Mouse (Mus musculus) heart, adult 2 months (tissue): ENCODE results near the gene Dynlrb1. TPM values are rescaled to one million over a fixed set of nuclear protein-coding genes. Genes with fewer than 3 reads are reported as not detected.

Experiments
- DNase-seq, 2 experiments: peaks; one replicate each; pipeline ENCODE4 v3.0.0; 2021
- H3K27ac ChIP-seq: fragments of 200-600 bp; 2 replicates; pipeline ENCODE4 v1.8.1; 2022
- H3K27me3 ChIP-seq: fragments of 200-500 bp; 2 replicates; pipeline ENCODE4 v1.6.1; 2012; ENCODE audit warnings: mild to moderate bottlenecking, low read length, inconsistent platforms, mixed read lengths; ENCODE audit not compliant: control insufficient read depth, insufficient read depth
- H3K36me3 ChIP-seq: fragments of 200-500 bp; 2 replicates; pipeline ENCODE4 v1.6.1; 2012; ENCODE audit warnings: low read length, inconsistent platforms; ENCODE audit not compliant: control insufficient read depth, insufficient read depth
- H3K4me1 ChIP-seq: fragments of 200-500 bp; 2 replicates; pipeline ENCODE4 v1.6.1; 2011; ENCODE audit warnings: low read length; ENCODE audit not compliant: control insufficient read depth, insufficient read depth
- H3K4me3 ChIP-seq: fragments of 200-600 bp; 2 replicates; pipeline ENCODE4 v1.8.1; 2022
- H3K79me2 ChIP-seq: fragments of 200-500 bp; replicated peaks from 2 replicates; pipeline ENCODE4 v1.6.1; 2012; ENCODE audit warnings: mild to moderate bottlenecking, inconsistent platforms, low read length, moderate library complexity, mixed read lengths; ENCODE audit not compliant: control insufficient read depth, insufficient read depth
- H3K9ac ChIP-seq: fragments of 200-500 bp; 2 replicates; pipeline ENCODE4 v1.6.1; 2012; ENCODE audit warnings: low read depth, mild to moderate bottlenecking, control low read depth, inconsistent platforms, low read length, mixed read lengths
- CTCF ChIP-seq: fragments of 200-600 bp; IDR thresholded peaks from 2 replicates; pipeline ENCODE4 v1.8.1; 2022; ENCODE audit warnings: antibody characterized with exemption, mild to moderate bottlenecking, moderate library complexity
- EP300 ChIP-seq: fragments of 200-500 bp; IDR thresholded peaks from 2 replicates; pipeline ENCODE4 v1.6.1; 2011; ENCODE audit warnings: low read depth, low read length, control low read depth; ENCODE audit not compliant: insufficient read depth
- POLR2A ChIP-seq: fragments of 200-500 bp; IDR thresholded peaks from 2 replicates; pipeline ENCODE4 v1.6.1; 2011; ENCODE audit warnings: mild to moderate bottlenecking, low read depth, low read length, control low read depth; ENCODE audit not compliant: insufficient read depth
- WGBS: fragments of 180-500 bp; shearing (Covaris S2); methylation state at CpG from one replicate; pipeline ENCODE4 v1.1.7; 2018; 5-methylcytosine and 5-hydroxymethylcytosine counted together
- intact Hi-C: fragments of 180-260 bp; cut with DNase I; formaldehyde crosslinking; loops from one replicate; pipeline ENCODE4 v1.15.1; 2025
- polyA plus RNA-seq: library from polyadenylated mRNA; depleted of rRNA; stranded (reverse); fragments of >200 nt; gene quantifications from 2 replicates; pipeline ENCODE4 v1.2.3, GENCODE M21; 2012
- total RNA-seq, 2 experiments: library from RNA; stranded (reverse); gene quantifications; 2 replicates each; pipeline ENCODE4 v1.2.3; 2021

The Dynlrb1 gene
- total and polyA plus RNA-seq, 3 experiments, result 163 to 359 (median 165) TPM

DNA sequence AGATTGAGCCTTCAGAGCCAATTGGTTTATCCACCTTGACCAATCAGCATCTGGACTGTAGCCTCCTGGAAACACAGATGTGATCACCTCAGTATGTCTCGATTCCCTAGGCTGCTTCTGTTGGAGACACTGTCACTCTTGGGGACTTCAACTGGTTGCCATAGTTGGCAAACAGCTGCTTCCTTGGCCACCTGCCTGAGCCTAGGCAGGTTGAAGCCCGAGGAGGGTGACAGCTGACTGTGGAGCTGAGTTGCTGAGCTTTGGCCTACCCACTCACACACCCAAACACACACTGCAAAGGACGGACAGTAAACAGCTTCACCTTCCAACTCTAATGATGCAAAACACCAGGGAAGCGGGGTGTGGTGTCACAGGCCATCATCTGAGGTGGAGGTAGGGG lies 47.5 kb downstream of the Dynlrb1 start:
- TF ChIP-seq EP300, result 0 out of 2 replicates have a peak, but pooled peaks have one; percentile 41
- 0 out of 2 replicates have a peak, but pooled peaks have one; percentile 31 for TF ChIP-seq POLR2A
- TF ChIP-seq CTCF, result no peak
- Histone ChIP-seq H3K79me2 (no peaks in the 10 kb centered on the region), H3K36me3 (no peaks in the 10 kb centered on the region; the same call in 1 of the 2 replicates), H3K4me3 (no peak overlapping the region), H3K27ac (peak overlapping the region; percentile 77), H3K9ac (no peak overlapping the region), H3K4me1 (peaks cover 16% of the 10 kb centered on the region), H3K27me3 (no peaks in the 10 kb centered on the region)
- WGBS, result 63% methylated on average over 4 of the region's 4 CpGs
- intact Hi-C loops, result no loop called here
- peak; percentile 59 to 73 for DNase-seq

DNA sequence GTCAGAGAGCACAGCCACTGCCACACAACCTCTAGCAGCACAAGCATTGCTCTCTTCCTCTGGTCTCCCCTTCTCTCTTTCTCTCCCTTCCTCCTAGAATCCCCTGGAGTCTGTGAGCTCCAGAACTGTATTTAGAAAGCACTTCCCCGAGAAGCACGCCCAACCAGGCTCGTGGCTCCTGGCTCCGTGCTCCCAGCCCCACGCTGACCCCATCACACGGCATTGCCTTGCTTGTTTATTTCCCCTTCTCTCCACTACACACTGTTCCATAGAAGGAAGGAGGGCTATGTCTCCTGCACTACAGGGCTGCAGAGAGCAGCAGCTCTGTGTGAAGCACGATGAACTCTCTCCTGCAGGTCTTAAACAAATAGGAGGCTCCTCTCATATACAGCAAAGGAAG lies 48.3 kb downstream of the Dynlrb1 start:
- peak overlapping the region; percentile 34; the same call in 1 of the 2 replicates for H3K9ac ChIP-seq
- no peak overlapping the region for H3K4me3 ChIP-seq
- 40% methylated on average over 7 of the region's 7 CpGs for WGBS
- no peaks in the 10 kb centered on the region for H3K36me3 ChIP-seq
- no peaks in the 10 kb centered on the region for H3K79me2 ChIP-seq
- TF ChIP-seq EP300 (0 out of 2 replicates have a peak, but pooled peaks have one; percentile 8), CTCF (no peak), POLR2A (no peak)
- no peaks in the 10 kb centered on the region for H3K27me3 ChIP-seq
- intact Hi-C loops, result no loop called here
- DNase-seq, result peak in 1 of 2 experiments; percentile 37
- H3K4me1 ChIP-seq, result peaks cover 15% of the 10 kb centered on the region
- H3K27ac ChIP-seq, result peak overlapping the region; percentile 77

DNA sequence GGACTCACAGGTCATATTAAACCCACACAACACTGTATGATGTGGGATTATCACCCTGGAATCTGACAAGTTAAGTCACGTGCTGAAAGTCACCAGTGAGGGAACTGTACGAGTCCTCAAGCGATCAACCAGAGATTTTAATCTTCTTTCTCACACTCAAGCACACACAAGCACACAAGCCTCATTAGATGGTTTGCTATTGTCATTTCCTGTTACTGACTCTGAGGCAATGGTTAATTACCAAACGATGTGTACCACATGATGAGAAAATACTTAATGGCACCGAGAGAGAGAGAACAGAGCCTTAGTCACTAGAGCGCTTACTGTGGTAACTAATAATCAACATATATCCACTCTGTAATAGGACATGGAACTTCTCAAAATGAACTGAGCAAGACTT lies 49.4 kb downstream of the Dynlrb1 start:
- H3K4me1 ChIP-seq, result peaks cover 15% of the 10 kb centered on the region
- H3K4me3 ChIP-seq, result no peak overlapping the region
- TF ChIP-seq CTCF, result no peak
- no peaks in the 10 kb centered on the region for H3K36me3 ChIP-seq
- no peak for DNase-seq
- intact Hi-C loops, result no loop called here
- no peak overlapping the region; the same call in 1 of the 2 replicates for H3K9ac ChIP-seq
- no peaks in the 10 kb centered on the region for H3K27me3 ChIP-seq
- H3K79me2 ChIP-seq, result no peaks in the 10 kb centered on the region
- WGBS, result 78% methylated on average over 6 of the region's 6 CpGs
- H3K27ac ChIP-seq, result peak overlapping the region; percentile 28

DNA sequence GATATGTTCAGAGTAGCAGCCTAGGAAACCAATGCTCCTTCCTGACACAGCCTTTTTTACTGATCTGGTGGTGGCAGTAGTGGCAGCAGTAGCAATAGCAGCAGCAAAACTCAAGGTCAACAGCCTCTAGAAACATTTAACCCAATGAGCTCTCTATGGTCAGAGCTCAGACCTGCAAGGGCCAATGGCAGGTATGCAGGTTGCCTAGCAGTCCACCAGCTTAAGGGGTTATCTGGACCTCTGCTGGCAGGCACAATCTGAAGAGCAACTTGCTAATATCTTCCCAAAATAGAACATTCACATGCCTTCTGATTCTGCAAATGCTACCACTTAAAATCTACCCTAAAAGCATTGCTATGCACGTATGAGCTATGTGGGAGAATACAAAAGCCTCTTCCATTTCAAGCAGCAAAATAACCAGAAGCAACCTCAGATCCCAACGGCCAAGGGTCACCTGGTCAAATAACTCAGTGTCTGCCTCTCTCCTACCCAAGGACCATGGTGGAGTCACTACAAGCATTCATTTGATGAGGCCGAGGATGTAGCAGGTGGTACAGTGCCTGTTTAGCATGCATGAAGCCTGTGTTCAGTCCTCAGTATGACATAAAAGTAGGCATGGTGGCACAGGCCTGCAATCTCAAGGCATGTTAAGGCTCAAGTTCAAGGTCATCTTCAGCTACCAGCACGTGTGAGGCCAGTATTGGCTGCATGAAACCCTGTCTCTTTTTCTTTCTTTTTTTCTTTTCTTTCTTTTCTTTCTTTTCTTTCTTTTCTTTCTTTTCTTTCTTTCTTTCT lies 51.3 kb downstream of the Dynlrb1 start:
- no peak overlapping the region for H3K9ac ChIP-seq
- H3K4me3 ChIP-seq, result no peak overlapping the region
- no peaks in the 10 kb centered on the region for H3K36me3 ChIP-seq
- peak in 1 of 2 experiments; percentile 58 for DNase-seq
- 59% methylated on average over 4 of the region's 4 CpGs for WGBS
- peak overlapping the region; percentile 79 for H3K27ac ChIP-seq
- no peaks in the 10 kb centered on the region for H3K79me2 ChIP-seq
- no peaks in the 10 kb centered on the region for H3K27me3 ChIP-seq
- intact Hi-C loops, result no loop called here
- TF ChIP-seq POLR2A (0 out of 2 replicates have a peak, but pooled peaks have one; percentile 25), CTCF (peak; percentile 19; the same call in 1 of the 2 replicates), EP300 (peak; percentile 48; the same call in 1 of the 2 replicates)
- H3K4me1 ChIP-seq, result peaks cover 15% of the 10 kb centered on the region

DNA sequence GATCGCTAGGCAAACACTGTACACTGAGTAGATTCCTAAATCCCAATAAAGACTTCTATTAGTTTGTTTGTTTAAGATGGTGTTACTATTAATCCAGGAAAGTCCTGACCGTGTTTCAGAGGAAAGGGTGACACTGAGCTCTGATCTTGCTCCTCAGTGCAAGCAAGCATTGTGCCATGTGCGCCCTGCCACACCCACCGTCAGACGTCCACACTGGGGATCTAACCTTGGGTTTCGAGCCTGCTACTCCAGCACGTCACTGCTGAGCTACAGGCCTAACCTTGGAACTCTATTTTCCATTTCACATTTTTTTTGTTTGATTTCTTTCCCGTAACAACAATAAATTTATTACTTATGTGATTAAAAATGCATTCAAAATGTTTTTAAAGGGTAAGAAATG lies 53.7 kb downstream of the Dynlrb1 start:
- Histone ChIP-seq H3K4me1 (peaks cover 8% of the 10 kb centered on the region), H3K27ac (no peak overlapping the region), H3K79me2 (no peaks in the 10 kb centered on the region), H3K4me3 (no peak overlapping the region), H3K9ac (no peak overlapping the region), H3K36me3 (no peaks in the 10 kb centered on the region), H3K27me3 (no peaks in the 10 kb centered on the region)
- intact Hi-C loops, result no loop called here
- no peak for DNase-seq
- no peak for TF ChIP-seq POLR2A
- no peak for TF ChIP-seq CTCF
- TF ChIP-seq EP300, result no peak
- WGBS, result 92% methylated on average over 8 of the region's 8 CpGs

DNA sequence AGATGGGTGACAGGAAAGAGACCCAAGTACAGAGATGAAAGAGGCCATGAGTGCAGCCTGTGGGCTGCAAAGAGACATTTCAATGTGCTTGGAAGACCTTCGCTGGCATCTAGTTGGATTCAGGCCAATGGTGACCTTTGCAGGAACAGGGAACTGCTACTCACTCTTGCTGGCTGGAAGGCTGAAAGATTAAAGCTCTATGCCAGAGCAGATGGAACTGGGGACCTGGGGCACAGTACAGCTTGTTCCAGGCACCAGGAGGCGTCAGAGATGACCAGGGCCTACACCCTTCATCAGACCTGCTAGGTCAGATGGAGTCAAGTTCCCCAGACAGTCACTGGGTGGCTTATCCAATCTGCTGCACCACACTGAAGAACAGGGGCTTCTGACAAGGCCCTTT lies 57.0 kb downstream of the Dynlrb1 start:
- no peak for TF ChIP-seq CTCF
- TF ChIP-seq POLR2A, result 0 out of 2 replicates have a peak, but pooled peaks have one; percentile 20
- TF ChIP-seq EP300, result peak; percentile 98
- DNase-seq, result peak in 1 of 2 experiments; percentile 44
- peak overlapping the region; percentile 73 for H3K27ac ChIP-seq
- H3K4me3 ChIP-seq, result no peak overlapping the region
- H3K36me3 ChIP-seq, result no peaks in the 10 kb centered on the region
- H3K9ac ChIP-seq, result no peak overlapping the region
- H3K27me3 ChIP-seq, result no peaks in the 10 kb centered on the region
- intact Hi-C loops, result no loop called here
- H3K4me1 ChIP-seq, result no peaks in the 10 kb centered on the region
- no peaks in the 10 kb centered on the region for H3K79me2 ChIP-seq
- WGBS, result 63% methylated on average over 2 of the region's 2 CpGs
